Mouse (Mus musculus) MEL (cell line): Measurements from ENCODE around the gene Naa35.

Source experiments
- CHD2 ChIP-seq: IDR thresholded peaks from 2 replicates; pipeline ENCODE4 v1.6.1; 2011; ENCODE audit warnings: low read length, improper control_type of control experiment
- CTCF ChIP-seq, 3 experiments: IDR thresholded peaks in 2 of 3; conservative IDR thresholded peaks in 1 of 3; 2 replicates each; pipeline ENCODE4 v1.5.1; 2011 to 2012; ENCODE audit warnings: low read length in 3 of 3, low read depth in 2 of 3, mild to moderate bottlenecking in 2 of 3, improper control_type of control experiment in 1 of 3, inconsistent platforms in 1 of 3, mixed read lengths in 1 of 3, moderate library complexity in 1 of 3; ENCODE audit not compliant: control insufficient read depth in 1 of 3, insufficient read depth in 1 of 3, poor library complexity in 1 of 3, severe bottlenecking in 1 of 3
- HCFC1 ChIP-seq: IDR thresholded peaks from 2 replicates; pipeline ENCODE4 v1.6.1; 2012; ENCODE audit warnings: low read depth, mild to moderate bottlenecking, inconsistent platforms, low read length, improper control_type of control experiment, moderate library complexity

- TF ChIP-seq CHD2 (no peak), CTCF (IDR thresholded peaks at IDR 0.05 in 2 of 3, conservative IDR thresholded peaks at IDR 0.05 in 1 of 3; ENCODE audit: control insufficient read depth in 1 of 3, insufficient read depth in 1 of 3, low read depth in 2 of 3, low read length in 3 of 3, poor library complexity in 1 of 3, severe bottlenecking in 1 of 3) (no peak), HCFC1 (no peak)
Measured at GRCm38 (mm10) chr13:59624903-59625302, 39.8 kb downstream of the Naa35 start.
